9 mouse cellular contexts compared by ENCODE assay signal in the genomic region with DNA sequence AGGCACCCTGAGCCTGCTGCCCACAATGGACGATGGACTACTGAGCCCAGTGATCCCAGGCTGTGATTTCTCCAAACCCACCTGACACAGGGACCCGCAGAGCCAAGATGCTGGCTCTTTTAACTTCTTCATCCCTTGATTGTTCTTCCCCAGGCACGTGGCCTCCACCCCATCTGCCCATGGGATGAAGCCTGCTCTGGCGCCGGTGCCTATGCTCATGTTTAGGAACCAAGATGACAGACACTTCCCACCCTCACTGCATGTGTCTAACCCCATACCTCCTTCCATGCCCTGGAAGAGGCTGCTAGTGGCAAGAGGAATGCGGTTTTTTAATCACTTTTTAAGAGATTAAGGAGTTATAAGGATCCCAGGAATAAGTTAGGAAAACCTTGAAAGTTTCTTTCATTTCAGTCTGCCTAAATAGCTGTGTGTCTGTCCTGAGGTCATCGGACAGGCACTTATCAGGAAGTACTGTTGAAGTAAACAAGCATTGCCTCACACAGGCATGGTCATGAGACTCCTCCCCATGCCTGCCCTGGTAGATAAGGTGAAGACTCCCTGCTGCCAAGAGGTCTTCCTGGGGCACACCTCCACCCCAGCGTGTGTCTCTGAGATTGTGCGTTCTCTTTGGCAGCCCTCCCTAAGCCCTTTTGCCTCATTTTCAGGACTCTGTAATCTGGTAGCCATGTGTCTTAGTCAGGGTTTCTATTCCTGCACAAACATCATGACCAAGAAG. TPM values are rescaled to one million over a fixed set of nuclear protein-coding genes. Genes with fewer than 3 reads are reported as not detected.
DNase-seq lines count a peak whose midpoint lies in the region; ATAC-seq lines count a peak whose summit lies in the region.
"Had no signal": no experiment of that assay in that cellular context is flagged by ENCODE, and none has a peak within 500 bp of the region (broad histone marks: within the 10 kb centered on the region; RNA-seq: fewer than 3 reads in every experiment).

No protein-coding gene starts in this region.

- H3K4me3 ChIP-seq in lung, embryonic 15.5 days: no peak overlapping the region
- H3K4me3 ChIP-seq in stomach, embryonic 16.5 days (replicated peaks; ENCODE audit: low read length): no peak overlapping the region

- DNase-seq in ovary, adult 18-20 months (ENCODE audit: low spot score): peak; percentile 69
- DNase-seq in ovary, postnatal 10 days (ENCODE audit: low spot score): no peak
- DNase-seq in heart, adult 8-10 months (ENCODE audit: low spot score): peak; percentile 74
- DNase-seq in cerebellum, postnatal 10 days: no peak
- no peak for DNase-seq in neural tube, embryonic 10.5 days (ENCODE audit: extremely low spot score, low spot score)
- DNase-seq in kidney, adult 18-20 months: no peak
- DNase-seq: thymus, postnatal 36 days had no signal

- 0 out of 2 replicates have a peak overlapping the region, but pooled peaks have one; percentile 24 for H3K27ac ChIP-seq in lung, embryonic 15.5 days
- H3K27ac ChIP-seq in stomach, embryonic 16.5 days (ENCODE audit: low read length): no peak overlapping the region

- H3K4me1 ChIP-seq in lung, embryonic 15.5 days: 0 out of 2 replicates have a peak, but pooled peaks cover 6% of the 10 kb centered on the region
- 0 out of 2 replicates have a peak, but pooled peaks cover 4% of the 10 kb centered on the region for H3K4me1 ChIP-seq in stomach, embryonic 16.5 days (ENCODE audit: control insufficient read depth, insufficient read depth, low read length)

- WGBS in lung, embryonic 15.5 days: 60% methylated on average over 9 of the region's 9 CpGs
- WGBS in stomach, embryonic 16.5 days: 71% methylated on average over 9 of the region's 9 CpGs

- no peaks in the 10 kb centered on the region for H3K9me3 ChIP-seq in lung, embryonic 15.5 days
- H3K9me3 ChIP-seq in stomach, embryonic 16.5 days (replicated peaks; ENCODE audit: control insufficient read depth, low read length): no peaks in the 10 kb centered on the region

- ATAC-seq in lung, embryonic 15.5 days (ENCODE audit: borderline replicate concordance, extremely low read depth, low FRiP score, low TSS enrichment): peak; percentile 62
- ATAC-seq in stomach, embryonic 16.5 days (ENCODE audit: insufficient read depth, low FRiP score): peak; percentile 83

- no peak overlapping the region for H3K4me2 ChIP-seq in lung, embryonic 15.5 days
- H3K4me2 ChIP-seq in stomach, embryonic 16.5 days (ENCODE audit: low read depth, low read length): no peak overlapping the region

- no peaks in the 10 kb centered on the region for H3K36me3 ChIP-seq in lung, embryonic 15.5 days
- H3K36me3 ChIP-seq in stomach, embryonic 16.5 days (ENCODE audit: control insufficient read depth, insufficient read depth, low read length): no peaks in the 10 kb centered on the region

- H3K27me3 ChIP-seq in lung, embryonic 15.5 days: no peaks in the 10 kb centered on the region
- H3K27me3 ChIP-seq in stomach, embryonic 16.5 days (ENCODE audit: control insufficient read depth, insufficient read depth, low read length): no peaks in the 10 kb centered on the region

- no peak overlapping the region for H3K9ac ChIP-seq in lung, embryonic 15.5 days
- H3K9ac ChIP-seq in stomach, embryonic 16.5 days (ENCODE audit: low read length): no peak overlapping the region

RNA-seq across cellular contexts. Expression of gene Shld1, which starts 8.8 kb away (rescaled TPM):
- total RNA-seq in heart, adult 8-10 months (2022): 10 to 100 TPM; 30.4 to 74.1 (median 46.7) TPM
- polyA plus RNA-seq in lung, embryonic 15.5 days (2015; fragmentation: Nextera tagmentation; extraction: Ambion mirVana): 14.2 and 14.6 TPM in 2 replicates
- 12.3 and 13.0 TPM in 2 replicates for polyA plus RNA-seq in stomach, embryonic 16.5 days (2015; fragmentation: Nextera tagmentation; extraction: Ambion mirVana)

Comparison
In these comparisons a context has a peak if more than half of its experiments do, and no peak if none do; other contexts are left out.
1. DNase-seq: peak in ovary, adult 18-20 months (single experiment) and heart, adult 8-10 months (single experiment); none in ovary, postnatal 10 days (single experiment), cerebellum, postnatal 10 days (0 of 2), neural tube, embryonic 10.5 days (single experiment) and kidney, adult 18-20 months (single experiment).